Mouse (Mus musculus) embryonic facial prominence, embryonic 10.5 days (tissue): Measurements from ENCODE around the gene Gpank1. TPM values are rescaled to one million over a fixed set of nuclear protein-coding genes. Genes with fewer than 3 reads are reported as not detected.

Experiments used
- DNase-seq: peaks from one replicate; pipeline ENCODE4 v3.0.0-alpha.2; 2017; ENCODE audit warnings: low spot score
- H3K27ac ChIP-seq: fragments of 300-500 bp; sonication (generic); replicated peaks from 2 replicates; pipeline ENCODE4 v1.5.1; 2016; ENCODE audit warnings: mild to moderate bottlenecking
- H3K27me3 ChIP-seq: fragments of 300-500 bp; sonication (generic); replicated peaks from 2 replicates; pipeline ENCODE4 v1.6.1; 2016; ENCODE audit warnings: low read depth, mild to moderate bottlenecking; ENCODE audit not compliant: poor library complexity, severe bottlenecking
- H3K36me3 ChIP-seq: fragments of 300-500 bp; sonication (generic); replicated peaks from 2 replicates; pipeline ENCODE4 v1.6.1; 2016; ENCODE audit warnings: mild to moderate bottlenecking, moderate library complexity
- H3K4me1 ChIP-seq: fragments of 300-500 bp; sonication (generic); 2 replicates; pipeline ENCODE4 v1.6.1; 2016
- H3K4me3 ChIP-seq: fragments of 300-500 bp; sonication (generic); 2 replicates; pipeline ENCODE4 v1.5.1; 2016; ENCODE audit warnings: mild to moderate bottlenecking, moderate library complexity
- H3K9me3 ChIP-seq: fragments of 300-500 bp; sonication (generic); 2 replicates; pipeline ENCODE4 v1.6.1; 2016; ENCODE audit warnings: mild to moderate bottlenecking
- WGBS: fragments of 180-500 bp; shearing (Covaris S2); methylation state at CpG from one replicate; pipeline ENCODE4 v1.1.7; 2016; 5-methylcytosine and 5-hydroxymethylcytosine counted together
- polyA plus RNA-seq: library from polyadenylated mRNA; unstranded; fragments of >200 nt; fragmentation: Nextera tagmentation; extraction: Ambion mirVana; gene quantifications from 2 replicates; pipeline ENCODE4 v1.2.1, GENCODE M21; 2016

The Gpank1 gene
- polyA plus RNA-seq, 1 experiment from 2014 or later: 32.5 TPM

- 90% methylated on average over 6 of the region's 6 CpGs for WGBS
- peaks cover 97% of the 10 kb centered on the region for H3K36me3 ChIP-seq
- peaks cover 6% of the 10 kb centered on the region for H3K4me1 ChIP-seq
- DNase-seq: no peak
- peaks cover 9% of the 10 kb centered on the region; the same call in 1 of the 2 replicates for H3K9me3 ChIP-seq
- no peak overlapping the region for H3K4me3 ChIP-seq
- H3K27me3 ChIP-seq: no peaks in the 10 kb centered on the region
- no peak overlapping the region for H3K27ac ChIP-seq
Observed at GRCm38 (mm10) chr17:35141971-35142370, 20.7 kb downstream of the Gpank1 start.

DNA sequence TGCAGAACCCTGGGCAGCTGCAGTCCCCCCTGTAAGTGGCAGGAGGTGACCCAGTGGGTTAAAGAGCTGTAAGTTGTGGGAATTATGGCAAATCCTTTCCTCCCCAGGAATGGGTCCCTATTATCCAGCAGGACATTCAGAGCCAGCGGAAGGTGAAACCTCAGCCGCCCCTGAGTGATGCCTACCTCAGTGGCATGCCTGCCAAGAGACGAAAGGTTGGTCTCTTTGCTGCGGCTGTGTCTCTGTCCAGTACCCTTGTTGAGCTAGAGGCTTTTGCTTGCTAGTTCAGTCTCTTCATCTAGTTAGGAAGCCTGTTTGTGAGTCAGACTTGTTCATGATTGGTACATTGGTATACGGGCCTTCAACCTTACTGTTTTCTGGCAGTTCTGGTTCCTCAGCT is 24.9 kb downstream of the Gpank1 start:
- Histone ChIP-seq H3K36me3 (peaks cover 99% of the 10 kb centered on the region), H3K4me1 (no peaks in the 10 kb centered on the region), H3K4me3 (no peak overlapping the region), H3K9me3 (peaks cover 9% of the 10 kb centered on the region; the same call in 1 of the 2 replicates), H3K27me3 (no peaks in the 10 kb centered on the region), H3K27ac (no peak overlapping the region)
- 89% methylated on average over 5 of the region's 5 CpGs for WGBS
- DNase-seq: no peak

GRCm38 (mm10) chr17:35147348-35147747 is 26.1 kb downstream of the Gpank1 start:
- 62% methylated on average over 3 of the region's 3 CpGs for WGBS
- H3K36me3 ChIP-seq: peaks cover 99% of the 10 kb centered on the region

DNA sequence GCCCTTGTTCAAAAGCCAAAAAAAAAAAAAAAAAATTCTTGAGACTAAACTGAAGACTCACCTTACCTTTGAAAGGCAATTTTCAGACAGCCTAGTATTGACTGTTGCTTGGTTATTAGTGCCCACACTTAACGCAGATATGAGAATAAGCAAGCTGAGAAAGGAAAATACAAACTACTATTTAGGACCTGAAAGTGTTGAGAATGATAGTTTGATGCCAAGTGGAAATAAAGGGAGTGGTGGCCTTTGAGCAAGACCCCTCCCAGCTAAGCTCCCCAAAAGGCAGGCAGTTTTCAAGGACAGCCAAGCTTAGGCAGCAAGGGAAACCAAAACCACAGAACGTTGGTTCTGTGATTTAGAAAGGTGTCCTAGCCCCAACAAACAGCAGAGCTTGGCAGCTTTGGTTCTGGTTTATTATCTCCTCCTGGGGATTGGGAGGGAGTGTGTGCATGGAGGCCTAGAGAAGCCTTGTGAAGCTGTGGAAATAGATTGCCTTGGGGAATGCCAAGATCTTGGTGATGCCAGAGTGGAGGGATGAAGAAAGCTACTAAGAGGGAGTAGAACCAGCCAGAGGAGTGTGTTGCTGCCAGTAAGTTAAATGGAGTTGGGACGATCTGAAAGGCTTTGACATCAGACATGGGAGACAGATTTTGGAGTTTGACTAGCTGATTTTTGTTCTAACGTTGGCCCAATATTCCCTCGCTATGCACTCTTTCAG is 26.8 kb downstream of the Gpank1 start:
- Histone ChIP-seq H3K4me3 (no peak overlapping the region; the same call in 1 of the 2 replicates), H3K9me3 (peaks cover 7% of the 10 kb centered on the region; the same call in 1 of the 2 replicates), H3K27ac (no peak overlapping the region), H3K4me1 (no peaks in the 10 kb centered on the region), H3K36me3 (peaks cover 99% of the 10 kb centered on the region), H3K27me3 (no peaks in the 10 kb centered on the region)
- WGBS: 70% methylated on average over 5 of the region's 5 CpGs
- DNase-seq: no peak

More at GRCm38 (mm10) chr17:35147348-35147747, 26.1 kb downstream of the Gpank1 start:
- Histone ChIP-seq H3K27ac (no peak overlapping the region), H3K27me3 (no peaks in the 10 kb centered on the region), H3K9me3 (peaks cover 9% of the 10 kb centered on the region; the same call in 1 of the 2 replicates), H3K4me1 (no peaks in the 10 kb centered on the region), H3K4me3 (no peak overlapping the region)
- DNase-seq: no peak

DNA sequence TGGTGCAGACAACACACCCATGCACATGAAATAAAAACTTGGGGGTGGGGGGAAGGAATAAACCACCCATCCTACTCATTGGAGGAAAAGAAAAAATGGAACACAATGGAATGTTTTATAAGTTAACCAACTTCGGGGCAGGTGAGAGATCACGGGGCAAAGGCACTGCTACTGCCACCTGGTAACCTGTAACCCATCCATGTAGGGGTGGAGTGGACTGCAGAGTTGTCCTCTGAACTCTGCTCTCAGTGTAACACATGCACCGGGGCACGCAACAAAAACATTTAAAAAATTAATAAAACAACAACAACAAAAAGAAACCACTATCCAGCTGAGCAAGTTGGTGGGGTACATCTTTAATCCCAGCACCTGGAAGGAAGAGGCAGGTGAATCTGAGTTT is 30.9 kb downstream of the Gpank1 start:
- DNase-seq: no peak
- Histone ChIP-seq H3K27ac (no peak overlapping the region), H3K36me3 (peaks cover 99% of the 10 kb centered on the region), H3K27me3 (no peaks in the 10 kb centered on the region), H3K9me3 (no peaks in the 10 kb centered on the region), H3K4me3 (no peak overlapping the region; the same call in 1 of the 2 replicates), H3K4me1 (peaks cover 12% of the 10 kb centered on the region)
- WGBS: 95% methylated on average over 4 of the region's 4 CpGs

- WGBS: 91% methylated on average over 9 of the region's 9 CpGs
- H3K9me3 ChIP-seq: no peaks in the 10 kb centered on the region
- H3K27me3 ChIP-seq: no peaks in the 10 kb centered on the region
- no peak for DNase-seq
- peaks cover 99% of the 10 kb centered on the region for H3K36me3 ChIP-seq
- H3K27ac ChIP-seq: no peak overlapping the region
- peaks cover 12% of the 10 kb centered on the region for H3K4me1 ChIP-seq
- no peak overlapping the region for H3K4me3 ChIP-seq
Observed at GRCm38 (mm10) chr17:35153077-35153476, 31.8 kb downstream of the Gpank1 start.

DNA sequence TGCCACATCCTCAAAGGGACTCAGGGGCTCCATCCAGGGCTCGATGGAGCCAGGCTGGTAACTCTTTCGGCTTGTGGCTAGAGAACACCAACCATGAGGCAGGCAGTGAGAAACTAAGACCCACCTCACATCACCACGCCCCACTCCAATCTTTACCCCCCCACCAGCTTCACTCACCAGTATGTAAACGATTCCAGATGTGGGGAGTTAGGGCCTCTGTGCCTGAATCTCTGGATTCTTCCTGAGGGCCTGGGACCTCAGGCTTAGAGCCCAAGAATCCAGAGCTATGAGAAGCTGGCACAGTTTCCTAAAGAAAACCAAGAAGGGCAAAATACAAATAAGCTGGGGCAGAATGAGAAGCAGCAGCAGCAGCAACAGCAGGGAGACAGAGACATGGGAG is 32.7 kb downstream of the Gpank1 start:
- WGBS: 75% methylated on average over 4 of the region's 4 CpGs
- Histone ChIP-seq H3K4me3 (no peak overlapping the region; the same call in 1 of the 2 replicates), H3K4me1 (peaks cover 12% of the 10 kb centered on the region), H3K36me3 (peaks cover 99% of the 10 kb centered on the region), H3K27me3 (no peaks in the 10 kb centered on the region), H3K9me3 (no peaks in the 10 kb centered on the region), H3K27ac (no peak overlapping the region)
- DNase-seq: no peak

- no peaks in the 10 kb centered on the region for H3K27me3 ChIP-seq
- no peak for DNase-seq
- H3K27ac ChIP-seq: no peak overlapping the region
- H3K9me3 ChIP-seq: no peaks in the 10 kb centered on the region
- peaks cover 12% of the 10 kb centered on the region for H3K4me1 ChIP-seq
- 84% methylated on average over 7 of the region's 7 CpGs for WGBS
- H3K36me3 ChIP-seq: peaks cover 99% of the 10 kb centered on the region
- peak overlapping the region; percentile 16; the same call in 1 of the 2 replicates for H3K4me3 ChIP-seq
Observed at GRCm38 (mm10) chr17:35154616-35155015, 33.4 kb downstream of the Gpank1 start.

GRCm38 (mm10) chr17:35155451-35155850 is 34.2 kb downstream of the Gpank1 start:
- WGBS: 93% methylated on average over 12 of the region's 12 CpGs
- peak overlapping the region; percentile 16; the same call in 1 of the 2 replicates for H3K4me3 ChIP-seq
- peaks cover 12% of the 10 kb centered on the region for H3K4me1 ChIP-seq
- H3K27ac ChIP-seq: no peak overlapping the region
- H3K36me3 ChIP-seq: peaks cover 99% of the 10 kb centered on the region
- no peak for DNase-seq
- no peaks in the 10 kb centered on the region for H3K27me3 ChIP-seq
- H3K9me3 ChIP-seq: no peaks in the 10 kb centered on the region

- H3K4me1 ChIP-seq: peaks cover 14% of the 10 kb centered on the region
- 91% methylated on average over 33 of the region's 33 CpGs for WGBS
- DNase-seq: no peak
- no peaks in the 10 kb centered on the region for H3K9me3 ChIP-seq
- no peaks in the 10 kb centered on the region for H3K27me3 ChIP-seq
- H3K4me3 ChIP-seq: no peak overlapping the region
- peaks cover 100% of the 10 kb centered on the region for H3K36me3 ChIP-seq
- no peak overlapping the region for H3K27ac ChIP-seq
Observed at GRCm38 (mm10) chr17:35156461-35157200, 35.4 kb downstream of the Gpank1 start.

DNA sequence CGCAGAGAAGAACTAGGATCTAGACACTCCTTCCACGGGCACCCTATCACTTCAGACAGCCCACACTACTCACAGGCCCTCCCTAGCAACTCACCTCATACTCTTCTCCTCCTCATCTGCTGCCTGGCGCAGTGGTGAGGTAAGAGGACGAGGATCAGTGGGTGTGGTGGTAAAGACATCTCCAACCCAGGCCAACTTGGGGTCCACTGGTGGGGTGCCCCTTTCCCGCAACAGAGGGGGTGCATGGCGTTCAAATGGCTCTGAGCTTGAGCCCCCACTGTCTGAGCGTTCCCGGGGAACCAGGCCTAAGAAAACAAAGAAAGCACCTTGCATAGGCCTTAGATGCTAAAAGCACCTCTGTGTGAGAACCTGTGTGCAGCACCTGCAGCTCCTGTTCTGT is 36.0 kb downstream of the Gpank1 start:
- Histone ChIP-seq H3K4me1 (peaks cover 20% of the 10 kb centered on the region), H3K27ac (no peak overlapping the region), H3K27me3 (no peaks in the 10 kb centered on the region), H3K36me3 (peaks cover 100% of the 10 kb centered on the region), H3K4me3 (no peak overlapping the region), H3K9me3 (no peaks in the 10 kb centered on the region)
- 94% methylated on average over 8 of the region's 8 CpGs for WGBS
- no peak for DNase-seq

- Histone ChIP-seq H3K9me3 (no peaks in the 10 kb centered on the region), H3K27ac (no peak overlapping the region), H3K4me1 (peaks cover 25% of the 10 kb centered on the region), H3K27me3 (no peaks in the 10 kb centered on the region), H3K4me3 (no peak overlapping the region), H3K36me3 (peaks cover 100% of the 10 kb centered on the region)
- 89% methylated on average over 8 of the region's 8 CpGs for WGBS
- DNase-seq: no peak
Observed at GRCm38 (mm10) chr17:35157661-35158175, 36.5 kb downstream of the Gpank1 start.
